Mouse (Mus musculus) hematopoietic stem cell, adult 5-6 weeks (primary cell): ENCODE measurements around the gene Gp1bb. TPM values are rescaled to one million over a fixed set of nuclear protein-coding genes. Genes with fewer than 3 reads are reported as not detected.

Source experiments
- ATAC-seq, 2 experiments: fragments of 125-278 bp in 1 of 2; replicated peaks in 1 of 2; 2 replicates each; pipeline ENCODE4 v1.8.0; 2016 to 2017; ENCODE audit warnings: inconsistent platforms in 2 of 2, mild to moderate bottlenecking in 2 of 2, moderate number of reproducible peaks in 2 of 2, low read depth in 1 of 2, moderate TSS enrichment in 1 of 2; ENCODE audit not compliant: low FRiP score in 2 of 2, poor library complexity in 2 of 2, severe bottlenecking in 2 of 2, insufficient read depth in 1 of 2, low TSS enrichment in 1 of 2
- total RNA-seq: library from RNA; stranded (forward); fragments of 172-1452, 232-1000 nt; gene quantifications from 2 replicates; pipeline ENCODE4 v1.2.3, GENCODE M21; 2017

The Gp1bb gene
- total RNA-seq, 1 experiment from 2014 or later, result 2.9 TPM

DNA sequence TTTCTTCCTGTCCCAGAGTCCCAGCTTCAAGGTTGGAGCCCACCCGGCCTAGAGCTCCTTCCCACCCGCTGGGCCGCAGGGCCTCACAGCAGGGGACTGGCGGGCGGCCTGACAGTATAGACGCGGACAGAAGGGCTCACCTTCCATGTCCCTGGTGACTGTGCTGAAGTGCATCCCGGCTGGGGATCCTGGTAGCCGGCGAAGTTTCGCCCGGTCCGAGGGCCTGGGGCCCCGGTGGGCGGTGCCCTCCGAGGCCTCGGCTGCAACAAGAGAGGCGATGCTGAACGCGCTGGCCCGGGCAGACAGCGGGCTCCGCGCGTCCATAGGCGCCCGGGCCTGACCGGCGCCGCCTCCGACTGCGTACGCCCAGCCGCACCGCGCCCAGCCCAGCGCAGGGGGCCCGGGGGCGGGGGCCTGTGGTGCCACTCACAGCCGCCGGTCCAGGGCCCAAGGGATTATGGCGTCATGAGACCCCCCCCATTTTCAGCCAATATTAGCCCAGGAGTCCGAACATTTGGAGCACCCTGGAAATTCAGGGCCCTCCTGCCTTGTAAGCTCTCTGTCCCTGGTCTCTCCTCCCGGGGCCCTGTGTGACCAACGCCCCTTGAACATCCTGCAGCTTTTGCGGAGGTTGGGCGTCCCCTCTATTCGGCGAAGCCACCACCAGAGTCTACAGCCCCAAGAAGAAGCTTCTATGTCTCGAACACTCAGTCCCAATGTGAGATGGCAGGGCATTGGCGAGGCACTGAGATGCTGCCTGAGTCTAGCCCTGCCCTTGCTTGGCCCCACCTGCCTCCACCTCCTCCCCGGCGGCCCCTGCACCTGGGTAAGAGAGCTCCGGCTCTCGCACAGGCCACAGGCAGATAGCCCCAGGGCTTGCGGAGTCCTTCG lies 34.1 kb downstream of the Gp1bb start:
- ATAC-seq, result no peak

DNA sequence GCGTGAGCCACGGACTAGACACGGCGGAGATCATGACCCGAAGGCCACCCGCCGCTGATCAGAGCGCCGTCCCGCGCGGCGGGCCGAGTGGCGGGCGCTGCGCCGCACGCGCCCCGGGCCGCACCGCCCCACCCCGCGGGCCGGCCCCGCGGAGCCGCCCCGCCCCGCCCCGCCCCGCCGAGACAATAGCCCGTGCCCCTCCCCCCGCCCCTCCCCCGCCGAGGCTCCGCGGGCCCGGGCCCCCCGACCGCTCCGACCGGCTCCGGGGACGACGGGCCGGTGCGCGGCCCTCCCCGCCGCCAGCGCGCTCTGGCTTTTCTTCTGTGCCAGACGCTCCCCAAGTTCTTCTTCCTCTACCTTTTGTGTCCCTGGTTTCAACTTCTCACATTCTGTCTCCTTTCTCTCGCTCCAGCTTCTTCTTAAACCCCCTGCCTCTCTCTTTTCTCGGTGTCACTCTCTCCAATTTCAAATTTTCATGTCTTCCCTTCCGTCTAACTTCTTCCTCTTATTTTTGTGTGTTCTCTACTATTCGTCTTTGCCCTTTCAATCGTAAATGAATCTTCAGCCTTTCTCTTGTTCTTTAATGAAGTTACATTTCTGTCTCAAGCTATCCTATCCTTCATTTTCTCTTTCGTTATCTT lies 35.2 kb downstream of the Gp1bb start:
- no peak for ATAC-seq

DNA sequence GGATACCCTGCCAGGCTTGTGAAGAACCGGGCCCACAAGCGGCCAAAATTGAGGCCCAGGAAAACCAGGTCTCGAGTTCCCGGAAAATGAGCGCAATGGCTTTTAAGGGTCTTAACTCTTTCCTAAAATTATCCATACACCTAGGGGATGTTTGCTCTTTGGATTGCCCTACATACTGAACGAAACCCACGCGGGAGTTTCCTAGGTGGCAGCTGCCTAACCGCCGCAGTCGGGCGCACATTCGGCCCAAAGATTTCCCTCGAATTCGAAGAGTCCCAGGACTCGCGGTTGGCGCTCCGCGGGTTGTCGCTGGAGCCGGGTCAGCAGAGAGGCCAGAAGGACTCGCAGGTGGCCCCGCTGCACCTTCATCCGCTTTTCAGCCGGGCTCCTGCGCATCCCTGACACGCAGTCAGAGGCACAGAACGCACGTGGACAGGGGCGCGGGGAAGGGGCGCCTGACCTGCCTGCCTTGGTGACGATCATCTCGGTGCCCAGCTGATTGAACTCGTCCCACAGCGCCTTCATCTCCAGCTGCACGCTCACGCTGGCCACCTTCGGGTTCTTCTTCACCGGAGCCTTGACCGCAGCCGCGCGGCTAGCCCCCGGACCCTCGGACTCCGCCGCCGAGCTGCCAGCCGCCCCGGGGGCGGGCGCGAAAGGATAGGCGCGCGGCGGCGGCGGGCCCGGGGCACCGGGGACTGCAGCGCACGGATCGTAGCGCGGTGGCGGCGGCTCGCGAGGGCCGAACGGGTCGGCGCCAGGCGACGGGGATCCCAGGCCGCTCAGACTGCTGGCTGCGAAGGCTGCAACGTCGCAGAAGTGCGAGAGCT lies 35.9 kb downstream of the Gp1bb start:
- no peak for ATAC-seq

DNA sequence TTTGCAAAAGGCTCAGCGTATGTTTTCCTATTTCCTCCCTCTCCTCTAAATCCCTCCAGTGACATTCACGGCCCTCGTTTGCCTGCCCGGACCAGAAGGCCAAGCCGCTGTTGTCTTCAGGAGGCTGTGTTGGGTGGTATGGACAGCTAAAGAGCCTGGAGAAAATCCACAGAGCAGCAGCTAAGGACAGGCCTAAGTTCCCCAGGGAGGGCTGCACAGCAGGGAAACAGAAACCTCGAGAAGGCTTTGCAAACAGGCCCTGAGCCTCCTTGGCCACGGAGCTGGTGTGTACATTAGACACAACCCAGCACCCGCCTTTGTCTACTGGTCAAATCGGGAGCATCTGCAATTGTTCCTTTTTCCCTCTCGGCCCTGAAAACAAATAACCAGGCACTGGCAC lies 36.5 kb downstream of the Gp1bb start:
- no peak for ATAC-seq

DNA sequence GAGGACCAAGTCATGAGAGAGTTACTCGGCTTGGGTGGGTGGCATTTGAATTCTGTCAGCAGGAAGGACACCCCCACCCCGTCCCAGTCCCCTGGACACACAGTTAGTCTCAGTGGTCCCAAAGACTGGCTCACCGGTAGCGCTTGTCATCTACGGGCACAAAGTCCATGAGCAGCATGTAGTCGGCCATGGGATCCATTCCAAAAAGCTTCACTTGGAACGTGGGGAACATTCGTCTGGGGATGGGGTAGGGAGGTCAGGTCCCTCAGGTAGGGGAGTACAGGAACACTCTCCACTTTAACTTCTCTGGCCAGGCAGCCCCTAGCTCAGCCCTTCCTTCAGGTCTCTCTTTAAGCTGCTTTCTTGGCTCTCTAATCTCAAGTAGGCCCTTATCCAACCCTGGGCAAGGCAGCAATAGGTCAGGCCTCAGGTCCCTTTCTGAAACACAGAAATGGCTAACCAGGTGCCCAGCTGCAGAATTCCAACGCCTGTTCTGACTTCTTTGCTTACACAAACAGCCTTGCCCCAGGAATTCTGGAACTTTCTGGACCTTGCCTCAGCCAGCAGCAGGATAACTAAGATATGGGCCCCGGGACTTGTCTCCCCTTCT lies 37.2 kb downstream of the Gp1bb start:
- ATAC-seq, result no peak

DNA sequence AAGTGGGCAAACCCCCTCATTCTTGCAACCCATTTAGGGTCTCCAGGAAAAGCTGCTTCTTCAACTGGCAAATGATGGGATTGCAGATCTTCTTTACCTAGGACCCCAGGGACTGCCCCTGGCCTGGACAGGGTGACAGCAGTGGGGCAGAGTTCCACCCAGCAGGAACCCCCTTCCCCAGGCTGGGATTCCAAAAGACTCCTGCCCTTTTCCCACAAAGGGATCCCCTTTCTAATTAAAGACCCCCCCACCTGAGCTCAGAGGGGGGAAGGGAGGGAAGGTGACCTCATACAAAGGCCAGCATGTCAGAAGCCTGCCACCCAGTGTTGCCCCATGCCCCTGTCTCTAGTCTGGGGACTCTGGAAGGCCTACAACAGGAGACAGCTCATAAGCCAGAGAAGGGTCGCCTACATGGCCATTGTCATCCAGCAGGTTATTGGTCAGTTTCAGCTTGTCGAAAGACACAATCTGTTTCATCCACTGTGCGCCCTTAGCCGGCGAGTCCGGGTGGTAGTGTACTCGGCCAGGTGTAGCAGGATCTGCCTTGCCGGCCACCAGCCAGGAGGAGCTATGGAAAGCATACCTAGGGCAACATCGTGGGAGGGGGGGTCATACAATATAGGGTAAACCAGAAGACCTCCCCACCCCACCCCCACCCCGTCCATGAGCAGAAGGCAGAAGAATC lies 38.4 kb downstream of the Gp1bb start:
- ATAC-seq, result no peak

DNA sequence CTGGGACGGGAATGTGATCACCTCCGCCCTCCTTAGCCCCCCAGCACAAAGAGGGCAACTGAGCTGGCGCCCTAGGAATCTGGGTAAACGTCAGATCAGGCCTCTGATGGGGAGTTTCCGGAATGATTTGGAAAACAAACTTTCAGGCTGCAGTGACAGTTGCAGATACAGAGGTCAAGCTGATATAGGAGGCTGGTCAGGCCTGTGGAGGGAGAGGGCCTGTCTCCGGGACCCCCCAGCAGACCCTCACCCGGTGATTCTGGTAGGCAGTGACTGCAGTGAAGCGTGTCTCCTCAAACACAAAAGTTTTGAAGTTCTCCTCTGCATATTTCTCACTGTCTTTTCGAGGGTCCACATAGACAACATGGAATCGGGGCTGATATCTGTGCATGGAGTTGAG lies 39.0 kb downstream of the Gp1bb start:
- ATAC-seq, result no peak

DNA sequence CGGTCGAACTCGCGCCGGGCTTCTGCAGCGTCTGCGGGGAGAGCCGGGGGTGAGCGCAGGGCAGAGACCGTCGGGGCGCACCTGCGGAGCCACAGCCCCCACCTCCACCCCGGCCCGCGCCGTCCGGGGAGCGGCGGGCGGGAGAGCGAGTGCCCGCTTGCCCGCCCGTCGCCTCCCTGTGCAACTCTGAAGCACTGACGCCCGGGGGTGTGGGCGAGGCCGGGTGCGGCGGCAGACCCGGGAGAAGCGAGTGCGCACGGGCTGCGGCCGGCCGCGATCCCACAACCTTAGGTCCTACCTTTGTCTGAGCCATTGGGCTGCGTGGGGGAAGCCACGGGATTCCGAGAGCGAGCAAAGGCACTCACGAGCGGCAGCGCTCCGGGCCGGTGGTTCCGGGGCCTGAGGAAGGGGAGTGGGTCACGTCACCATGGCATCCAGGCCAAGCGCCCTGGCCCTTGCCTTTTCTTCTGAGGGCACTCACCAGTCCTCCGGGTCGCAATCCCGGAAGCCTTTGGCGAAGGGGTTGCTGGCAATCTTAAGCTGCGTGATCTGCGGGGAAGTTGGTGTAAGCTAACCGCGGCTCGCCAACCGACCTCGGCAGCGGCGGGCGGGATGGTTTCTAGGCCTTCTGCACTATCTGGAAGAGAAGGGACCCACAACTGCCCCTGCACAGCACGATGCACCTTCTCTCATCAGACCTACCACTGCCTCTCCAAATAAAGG lies 39.6 kb downstream of the Gp1bb start:
- ATAC-seq, result no peak

DNA sequence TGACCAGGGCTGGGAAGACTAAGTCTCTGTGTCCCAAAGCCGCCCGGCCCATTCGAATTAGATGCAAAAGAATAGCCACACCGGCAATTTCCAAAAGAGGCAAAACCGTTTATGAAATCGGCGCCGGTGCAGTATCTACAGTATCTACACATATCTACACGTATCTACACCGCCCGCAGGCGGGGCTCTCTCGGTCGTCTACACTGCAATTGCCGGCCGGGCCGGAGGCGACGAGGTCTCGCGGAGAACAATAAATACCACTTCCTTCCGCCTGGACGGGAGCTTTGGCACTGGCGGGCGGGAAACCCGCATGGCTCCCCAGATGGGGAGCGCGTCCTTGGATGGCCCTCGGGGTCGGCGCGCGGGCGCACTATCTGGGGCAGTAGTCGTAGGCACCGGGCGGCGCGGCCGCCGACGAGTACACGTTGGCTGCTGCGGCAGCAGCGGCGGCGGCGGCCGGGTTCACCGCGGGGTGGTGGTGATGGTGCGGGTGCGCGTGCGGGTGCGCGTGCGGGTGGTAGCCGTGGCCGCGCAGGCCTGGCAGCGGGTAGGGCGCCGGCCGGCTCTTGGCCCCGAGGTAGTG lies 40.5 kb downstream of the Gp1bb start:
- ATAC-seq, result 0 out of 4 replicates have a peak, but pooled peaks of 1 of the 2 experiments have one; percentile 7

DNA sequence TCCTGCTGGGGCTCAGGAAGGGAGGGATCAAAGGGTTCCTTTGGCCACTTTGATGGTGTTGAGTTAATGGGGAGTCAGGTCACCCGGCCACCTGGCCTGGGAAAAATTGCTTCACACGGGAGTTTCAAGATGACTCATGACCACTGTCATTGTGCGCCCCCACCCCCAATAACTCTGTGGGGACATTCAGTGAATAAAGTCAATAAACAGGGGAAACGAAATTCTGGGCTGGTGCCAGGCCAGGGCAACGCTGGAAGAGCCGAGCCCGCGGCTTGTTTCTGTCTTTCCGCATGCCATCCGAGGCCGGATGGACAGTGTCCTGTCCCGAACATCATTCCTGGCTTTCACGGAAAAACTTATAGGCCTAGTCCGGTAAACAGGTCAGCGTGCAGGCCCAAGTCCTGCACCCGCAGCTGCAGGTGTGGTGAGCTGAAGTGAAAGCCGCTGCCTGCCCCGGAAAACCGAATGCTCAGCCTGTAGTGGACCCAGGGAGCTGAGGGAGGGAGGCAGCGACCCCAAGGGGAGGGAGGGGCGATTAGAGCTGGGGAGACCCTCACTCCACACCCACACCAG lies 41.1 kb downstream of the Gp1bb start:
- ATAC-seq, result no peak

DNA sequence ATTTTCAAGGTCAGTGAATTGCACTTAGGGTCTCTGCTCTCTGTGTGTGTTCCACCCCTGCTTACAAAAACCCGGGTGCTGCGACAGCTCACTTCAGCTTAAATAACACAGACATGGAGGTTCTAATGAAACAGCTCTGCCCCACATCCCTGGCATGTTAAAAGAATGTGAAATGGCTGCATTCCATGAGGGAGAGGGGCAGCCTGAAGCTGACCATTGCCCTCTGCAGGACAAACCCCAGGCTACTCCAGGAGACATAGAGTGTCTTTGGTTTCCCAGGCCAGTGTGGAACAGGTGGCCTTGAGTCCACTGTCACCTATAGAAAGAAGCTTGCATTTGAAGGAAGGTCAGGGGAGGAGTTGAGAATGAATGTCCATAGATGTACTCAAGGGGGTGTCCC lies 41.8 kb downstream of the Gp1bb start:
- no peak for ATAC-seq

DNA sequence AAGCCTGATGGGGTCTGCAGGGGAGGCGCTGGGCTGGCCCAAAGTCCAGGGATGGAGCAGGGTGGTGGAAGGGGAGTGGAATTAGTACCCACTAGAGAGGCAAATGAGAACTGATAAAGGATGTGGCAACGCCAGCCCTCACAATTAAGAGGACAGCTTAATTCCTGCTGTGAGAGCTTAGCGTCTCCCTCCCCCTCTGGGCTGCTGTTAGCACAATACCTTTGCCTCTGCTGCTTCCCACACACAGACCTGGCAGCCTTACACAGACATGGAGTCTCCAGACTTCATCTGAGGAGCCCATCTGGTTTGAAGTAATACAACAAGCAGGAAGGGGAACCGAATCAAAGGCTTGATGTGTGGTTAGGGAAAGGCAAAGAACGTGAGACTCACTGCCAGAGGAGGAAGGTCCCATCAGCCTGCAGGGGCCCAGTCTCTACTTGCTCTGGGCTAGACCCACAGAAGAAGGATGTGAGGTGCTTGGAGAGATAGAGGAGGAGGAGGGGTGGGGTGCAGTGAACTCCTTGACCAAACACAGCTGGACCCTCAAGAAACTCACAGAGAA lies 44.5 kb downstream of the Gp1bb start:
- ATAC-seq, result peak; percentile 69 to 72

DNA sequence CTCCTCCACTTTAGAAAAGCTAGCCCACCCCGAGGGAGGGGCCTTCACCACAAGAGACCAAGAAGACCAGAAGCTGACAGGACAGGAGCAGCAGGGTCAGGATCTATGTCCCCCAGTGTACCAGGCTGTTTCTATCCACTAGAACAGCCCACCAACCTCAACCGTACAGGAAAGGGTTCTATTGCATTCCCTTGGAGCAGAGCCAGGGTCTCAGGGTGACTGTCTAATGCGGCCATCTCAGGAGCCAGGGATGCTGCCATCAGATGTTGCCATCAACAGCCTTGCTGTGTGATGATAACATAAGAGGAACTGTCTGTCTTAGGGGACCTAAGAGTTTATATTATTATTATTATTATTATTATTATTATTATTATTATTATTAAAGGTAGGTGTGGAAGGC lies 45.1 kb downstream of the Gp1bb start:
- no peak for ATAC-seq

DNA sequence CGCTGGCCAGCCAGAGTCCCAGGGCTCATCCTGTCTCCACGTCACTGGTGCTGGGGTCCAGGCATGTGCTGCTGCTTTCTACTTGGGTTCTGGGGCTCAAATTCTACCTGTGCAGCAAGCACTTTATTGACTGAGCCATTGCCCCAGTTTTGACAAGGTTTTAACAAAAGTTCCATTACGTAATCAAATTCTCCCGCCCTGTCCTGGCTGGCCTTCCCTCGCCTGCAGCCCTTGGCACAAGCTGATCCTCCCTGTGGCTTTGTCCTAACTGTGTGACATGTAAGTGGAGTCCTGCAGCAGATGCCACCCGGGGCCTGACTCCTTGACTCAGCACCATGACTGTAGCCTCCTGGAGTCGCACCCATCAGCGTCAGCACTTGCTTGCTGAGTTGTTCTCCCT lies 48.0 kb downstream of the Gp1bb start:
- ATAC-seq, result no peak
